ENCODE assay signal across 8 mouse cellular contexts in the genomic region with DNA sequence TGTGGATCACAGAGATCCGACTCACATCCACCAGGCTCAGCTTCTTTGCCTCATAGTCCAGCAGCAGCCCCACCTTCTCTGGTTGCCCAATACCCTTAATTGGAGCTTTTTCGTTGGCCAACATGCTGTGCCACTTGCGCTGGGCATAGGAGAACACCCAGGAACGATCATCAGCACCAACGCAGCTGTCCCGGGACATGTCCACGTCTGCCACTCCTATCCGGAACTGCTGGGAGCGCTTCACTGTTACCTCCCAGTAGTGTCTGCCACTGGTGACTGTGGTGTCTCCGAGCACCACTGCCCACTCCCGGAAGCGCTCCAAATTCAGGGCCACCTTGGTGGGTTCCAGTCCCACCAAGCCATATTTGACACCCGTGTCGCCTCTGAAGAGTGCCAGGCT. TPM values are rescaled to one million over a fixed set of nuclear protein-coding genes. Genes with fewer than 3 reads are reported as not detected.
DNase-seq lines count a peak whose midpoint lies in the region; ATAC-seq and TF ChIP-seq lines count a peak whose summit lies in the region.

No protein-coding gene starts in this region.

- 25% methylated on average over 14 of the region's 14 CpGs for WGBS in spleen, adult 2 months
- WGBS in heart, embryonic 14.5 days, result 16% methylated on average over 14 of the region's 14 CpGs
- 28% methylated on average over 14 of the region's 14 CpGs for WGBS in limb, embryonic 13.5 days
- WGBS in neural tube, embryonic 13.5 days, result 32% methylated on average over 14 of the region's 14 CpGs

- H3K4me2 ChIP-seq in heart, embryonic 14.5 days (ENCODE audit: low read length), result peak overlapping the region; percentile 86
- H3K4me2 ChIP-seq in limb, embryonic 13.5 days (replicated peaks), result peak overlapping the region; percentile 93
- H3K4me2 ChIP-seq in neural tube, embryonic 13.5 days, result peak overlapping the region; percentile 92

- no peak for TF ChIP-seq CTCF in spleen, adult 2 months (IDR thresholded peaks at IDR 0.05; ENCODE audit: extremely low read depth, insufficient read depth, insufficient read length, insufficient replicate concordance)

- no peaks in the 10 kb centered on the region for H3K27me3 ChIP-seq in spleen, adult 2 months (ENCODE audit: control insufficient read depth, insufficient read depth, low read length)
- no peaks in the 10 kb centered on the region for H3K27me3 ChIP-seq in heart, embryonic 14.5 days (ENCODE audit: control insufficient read depth, insufficient read depth, low read length)
- H3K27me3 ChIP-seq in limb, embryonic 13.5 days, result peaks cover 7% of the 10 kb centered on the region
- peaks cover 9% of the 10 kb centered on the region for H3K27me3 ChIP-seq in neural tube, embryonic 13.5 days

- no peak overlapping the region for H3K27ac ChIP-seq in spleen, adult 2 months (ENCODE audit: insufficient read depth, low read length)
- H3K27ac ChIP-seq in heart, embryonic 14.5 days (replicated peaks in 1 of 2; ENCODE audit: control insufficient read depth in 1 of 2, insufficient read depth in 1 of 2, low read depth in 2 of 2, low read length in 2 of 2), result peak overlapping the region in 1 of 2 experiments; percentile 10; a peak in 1 of 4 replicates
- no peak overlapping the region for H3K27ac ChIP-seq in limb, embryonic 13.5 days
- peak overlapping the region; percentile 54; the same call in 1 of the 2 replicates for H3K27ac ChIP-seq in neural tube, embryonic 13.5 days (replicated peaks)

- H3K36me3 ChIP-seq in spleen, adult 2 months (ENCODE audit: control insufficient read depth, insufficient read depth, low read length), result peaks cover 2% of the 10 kb centered on the region; the same call in 1 of the 2 replicates
- H3K36me3 ChIP-seq in heart, embryonic 14.5 days (ENCODE audit: control insufficient read depth, insufficient read depth, low read length), result peaks cover 19% of the 10 kb centered on the region; the same call in 1 of the 2 replicates
- H3K36me3 ChIP-seq in limb, embryonic 13.5 days, result peaks cover 20% of the 10 kb centered on the region
- peaks cover 8% of the 10 kb centered on the region for H3K36me3 ChIP-seq in neural tube, embryonic 13.5 days

- no peaks in the 10 kb centered on the region for H3K9me3 ChIP-seq in heart, embryonic 14.5 days (ENCODE audit: control insufficient read depth, low read length)
- H3K9me3 ChIP-seq in limb, embryonic 13.5 days, result no peaks in the 10 kb centered on the region
- no peaks in the 10 kb centered on the region for H3K9me3 ChIP-seq in neural tube, embryonic 13.5 days

- no peak for TF ChIP-seq POLR2A in spleen, adult 2 months (IDR thresholded peaks at IDR 0.05; ENCODE audit: low read depth, low read length)

- DNase-seq in CD4-positive, CD25-positive, alpha-beta regulatory T cell, adult 2 months (ENCODE audit: low read depth, low spot score), result peak; percentile 26
- no peak for DNase-seq in spleen, adult 2 months (ENCODE audit: low read depth in 1 of 2, low spot score in 2 of 2)
- no peak for DNase-seq in spleen, postnatal 4 days (ENCODE audit: low spot score in 2 of 2)
- no peak for DNase-seq in urinary bladder, postnatal 10 days (ENCODE audit: low spot score)

- peak overlapping the region; percentile 82 for H3K4me3 ChIP-seq in spleen, adult 2 months (ENCODE audit: extremely low read depth, insufficient read depth, insufficient read length)
- H3K4me3 ChIP-seq in heart, embryonic 14.5 days (ENCODE audit: control insufficient read depth in 1 of 2, insufficient read depth in 1 of 2, low read depth in 1 of 2, low read length in 2 of 2), result peak overlapping the region; percentile 82 to 86
- H3K4me3 ChIP-seq in limb, embryonic 13.5 days, result peak overlapping the region; percentile 57
- H3K4me3 ChIP-seq in neural tube, embryonic 13.5 days, result peak overlapping the region; percentile 64

- ATAC-seq in CD4-positive, CD25-positive, alpha-beta regulatory T cell, adult 4 months, result no peak
- no peak for ATAC-seq in heart, embryonic 14.5 days (ENCODE audit: insufficient number of reproducible peaks, insufficient read depth, low FRiP score, low read depth)
- no peak for ATAC-seq in limb, embryonic 13.5 days (ENCODE audit: low FRiP score, low read depth)
- ATAC-seq in neural tube, embryonic 13.5 days (ENCODE audit: low read depth), result peak; percentile 34; the same call in 1 of the 2 replicates

- no peaks in the 10 kb centered on the region; the same call in 1 of the 2 replicates for H3K4me1 ChIP-seq in spleen, adult 2 months (ENCODE audit: control insufficient read depth, insufficient read depth, insufficient read length)
- peaks cover 5 to 12% of the 10 kb centered on the region in 2 experiments for H3K4me1 ChIP-seq in heart, embryonic 14.5 days (ENCODE audit: control insufficient read depth in 2 of 2, insufficient read depth in 2 of 2, low read length in 2 of 2)
- H3K4me1 ChIP-seq in limb, embryonic 13.5 days, result peaks cover 12% of the 10 kb centered on the region
- peaks cover 23% of the 10 kb centered on the region for H3K4me1 ChIP-seq in neural tube, embryonic 13.5 days (replicated peaks)

- H3K9ac ChIP-seq in heart, embryonic 14.5 days (ENCODE audit: low read length), result peak overlapping the region; percentile 84
- H3K9ac ChIP-seq in limb, embryonic 13.5 days, result peak overlapping the region; percentile 74
- H3K9ac ChIP-seq in neural tube, embryonic 13.5 days, result peak overlapping the region; percentile 73

RNA-seq across cellular contexts. Expression of a gene that starts 0.7 kb away (rescaled TPM):
- polyA plus RNA-seq in CD4-positive, CD25-positive, alpha-beta regulatory T cell, adult 4 months (2017; shearing (Covaris generic)), result 10 to 100 TPM; 12.2 to 19.6 TPM
- polyA plus RNA-seq in spleen, adult 2 months (2012; rRNA removed), result 6.0 and 7.6 TPM in 2 replicates
- polyA plus RNA-seq in heart, embryonic 14.5 days (2014; fragmentation: Nextera tagmentation; extraction: Ambion mirVana), result 44.2 and 47.6 TPM in 2 replicates
- 34.5 and 35.2 TPM in 2 replicates for polyA plus RNA-seq in limb, embryonic 13.5 days (2015; fragmentation: Nextera tagmentation; extraction: Ambion mirVana)
- polyA plus RNA-seq in neural tube, embryonic 13.5 days (2015; fragmentation: Nextera tagmentation; extraction: Ambion mirVana), result 21.3 and 21.5 TPM in 2 replicates

RNA-seq across cellular contexts. Expression of a gene that starts 14.7 kb away (rescaled TPM):
- not detected for polyA plus RNA-seq in CD4-positive, CD25-positive, alpha-beta regulatory T cell, adult 4 months (2017; shearing (Covaris generic))
- 0.08 TPM in 1 of 2 replicates, not detected in the other for polyA plus RNA-seq in spleen, adult 2 months (2012; rRNA removed)
- polyA plus RNA-seq in heart, embryonic 14.5 days (2014; fragmentation: Nextera tagmentation; extraction: Ambion mirVana), result not detected in 2 replicates
- polyA plus RNA-seq in limb, embryonic 13.5 days (2015; fragmentation: Nextera tagmentation; extraction: Ambion mirVana), result 0.45 and 0.57 TPM in 2 replicates
- polyA plus RNA-seq in neural tube, embryonic 13.5 days (2015; fragmentation: Nextera tagmentation; extraction: Ambion mirVana), result not detected in 2 replicates

RNA-seq across cellular contexts. Expression of a gene that starts 16.7 kb away (rescaled TPM):
- under 1 TPM in 1 of 2 experiments, not detected in 1; 0.32 TPM for polyA plus RNA-seq in CD4-positive, CD25-positive, alpha-beta regulatory T cell, adult 4 months (2017; shearing (Covaris generic))
- 4.7 and 6.6 TPM in 2 replicates for polyA plus RNA-seq in spleen, adult 2 months (2012; rRNA removed)
- polyA plus RNA-seq in heart, embryonic 14.5 days (2014; fragmentation: Nextera tagmentation; extraction: Ambion mirVana), result 0.54 and 1.1 TPM in 2 replicates
- 1.8 and 2.5 TPM in 2 replicates for polyA plus RNA-seq in limb, embryonic 13.5 days (2015; fragmentation: Nextera tagmentation; extraction: Ambion mirVana)
- 1.1 and 1.7 TPM in 2 replicates for polyA plus RNA-seq in neural tube, embryonic 13.5 days (2015; fragmentation: Nextera tagmentation; extraction: Ambion mirVana)

RNA-seq across cellular contexts. Expression of a gene that starts 20.9 kb away (rescaled TPM):
- polyA plus RNA-seq in CD4-positive, CD25-positive, alpha-beta regulatory T cell, adult 4 months (2017; shearing (Covaris generic)), result 10 to 100 TPM; 28.0 to 42.5 TPM
- 4.8 and 6.7 TPM in 2 replicates for polyA plus RNA-seq in spleen, adult 2 months (2012; rRNA removed)
- polyA plus RNA-seq in heart, embryonic 14.5 days (2014; fragmentation: Nextera tagmentation; extraction: Ambion mirVana), result 23.6 and 25.2 TPM in 2 replicates
- 75.7 and 76.4 TPM in 2 replicates for polyA plus RNA-seq in limb, embryonic 13.5 days (2015; fragmentation: Nextera tagmentation; extraction: Ambion mirVana)
- polyA plus RNA-seq in neural tube, embryonic 13.5 days (2015; fragmentation: Nextera tagmentation; extraction: Ambion mirVana), result 24.0 and 31.2 TPM in 2 replicates

RNA-seq across cellular contexts. Expression of a gene that starts 30.9 kb away (rescaled TPM):
- polyA plus RNA-seq in CD4-positive, CD25-positive, alpha-beta regulatory T cell, adult 4 months (2017; shearing (Covaris generic)), result 10 to 100 TPM; 24.9 to 31.7 TPM
- 30.0 and 37.0 TPM in 2 replicates for polyA plus RNA-seq in spleen, adult 2 months (2012; rRNA removed)
- 32.3 and 32.6 TPM in 2 replicates for polyA plus RNA-seq in heart, embryonic 14.5 days (2014; fragmentation: Nextera tagmentation; extraction: Ambion mirVana)
- 39.0 and 40.6 TPM in 2 replicates for polyA plus RNA-seq in limb, embryonic 13.5 days (2015; fragmentation: Nextera tagmentation; extraction: Ambion mirVana)
- polyA plus RNA-seq in neural tube, embryonic 13.5 days (2015; fragmentation: Nextera tagmentation; extraction: Ambion mirVana), result 12.4 and 12.7 TPM in 2 replicates
